In the genomic region with DNA sequence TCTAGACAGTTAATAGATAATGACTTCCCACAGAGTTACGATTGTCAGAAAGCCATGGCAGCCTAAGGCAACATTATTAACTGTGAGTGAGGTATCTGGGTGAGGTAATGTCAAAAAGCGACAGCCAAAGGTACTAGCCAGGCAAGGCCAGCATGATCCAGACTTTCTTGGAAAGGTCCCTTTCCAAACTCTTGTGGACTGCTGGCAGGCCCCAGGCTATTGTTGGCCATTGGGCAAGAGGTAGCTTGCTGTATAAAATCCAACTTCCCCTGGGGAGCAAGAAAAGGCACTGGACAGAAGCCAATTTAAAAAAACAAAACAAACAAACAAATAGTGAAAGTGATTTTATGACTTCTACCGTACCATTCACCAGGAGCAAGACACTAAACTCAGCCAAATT, we compare ENCODE assay signal across 29 mouse cellular contexts. TPM values are rescaled to one million over a fixed set of nuclear protein-coding genes. Genes with fewer than 3 reads are reported as not detected.
A peak's percentile ranks its signal among the peaks of the same experiment; 100 is the strongest.
DNase-seq lines count a peak whose midpoint lies in the region; ATAC-seq and TF ChIP-seq lines count a peak whose summit lies in the region.
"Had no signal": no experiment of that assay in that cellular context is flagged by ENCODE, and none has a peak within 500 bp of the region (broad histone marks: within the 10 kb centered on the region; RNA-seq: fewer than 3 reads in every experiment).

No protein-coding gene starts in this region.

- peaks cover 16% of the 10 kb centered on the region for H3K4me1 ChIP-seq in heart, embryonic 12.5 days (replicated peaks)
- no peaks in the 10 kb centered on the region for H3K4me1 ChIP-seq in liver, postnatal 0 days (ENCODE audit: insufficient read depth)
- no peaks in the 10 kb centered on the region for H3K4me1 ChIP-seq in limb, embryonic 10.5 days
- H3K4me1 ChIP-seq: midbrain, embryonic 15.5 days; neural tube, embryonic 15.5 days had no signal

- no peak overlapping the region for H3K4me2 ChIP-seq in heart, embryonic 12.5 days
- no peak overlapping the region for H3K4me2 ChIP-seq in liver, postnatal 0 days (ENCODE audit: low read depth, low read length)
- H3K4me2 ChIP-seq: embryonic facial prominence, embryonic 13.5 days; liver, embryonic 15.5 days; lung, embryonic 15.5 days; midbrain, embryonic 15.5 days; neural tube, embryonic 15.5 days had no signal

- 86% methylated on average over 3 of the region's 3 CpGs for WGBS in heart, embryonic 12.5 days
- 77% methylated on average over 3 of the region's 3 CpGs for WGBS in liver, postnatal 0 days (ENCODE audit: insufficient replicate concordance)
- WGBS in limb, embryonic 10.5 days = 84% methylated on average over 3 of the region's 3 CpGs

- ATAC-seq in heart, embryonic 12.5 days (ENCODE audit: insufficient number of reproducible peaks, low FRiP score) = no peak
- peak; percentile 49; the same call in 1 of the 2 replicates for ATAC-seq in liver, postnatal 0 days
- ATAC-seq: activated CD4-positive, CD25-positive, alpha-beta regulatory T cell, adult 4 months; CD4-positive, CD25-positive, alpha-beta regulatory T cell, adult 4 months; forebrain, embryonic 16.5 days; hindbrain, embryonic 16.5 days; midbrain, embryonic 15.5 days had no signal

- H3K27ac ChIP-seq in heart, embryonic 12.5 days (ENCODE audit: poor library complexity, severe bottlenecking) = no peak overlapping the region
- H3K27ac ChIP-seq in liver, postnatal 0 days (ENCODE audit: low read depth) = no peak overlapping the region
- H3K27ac ChIP-seq in limb, embryonic 10.5 days = no peak overlapping the region
- H3K27ac ChIP-seq: embryonic facial prominence, embryonic 13.5 days; heart, adult 2 months; layer of hippocampus, adult 2 months; liver, embryonic 15.5 days; lung, embryonic 15.5 days; midbrain, embryonic 10.5 days; midbrain, embryonic 15.5 days; neural tube, embryonic 15.5 days; stomach, postnatal 0 days had no signal

- intact Hi-C loops in gastrocnemius, postnatal 14 days (cut with DNase I; ENCODE audit: low total_unique reads) = no loop called here
- intact Hi-C loops in heart, postnatal 36 days (cut with DNase I) = no loop called here

- no peak for TF ChIP-seq EP300 in liver, postnatal 0 days (IDR thresholded peaks at IDR 0.05; ENCODE audit: low read depth)

- peak; percentile 18 for DNase-seq in gastrocnemius, postnatal 25 days
- DNase-seq in gastrocnemius, postnatal 14 days = no peak
- peak; percentile 13 to 26 for DNase-seq in heart, postnatal 36 days
- DNase-seq in liver, postnatal 0 days = no peak
- DNase-seq in liver = no peak
- no peak for DNase-seq in limb, embryonic 10.5 days (ENCODE audit: low spot score)
- DNase-seq: adrenal gland, postnatal 25 days; cerebellum, adult 18-20 months; cerebellum, postnatal 10 days; gastrocnemius, postnatal 10 days; kidney, postnatal 10 days; retina, postnatal 1 day; right cerebral cortex, postnatal 25 days; thymus, adult 18-20 months; thymus, postnatal 36 days had no signal

- H3K27me3 ChIP-seq in heart, embryonic 12.5 days (replicated peaks) = no peaks in the 10 kb centered on the region
- H3K27me3 ChIP-seq in liver, postnatal 0 days (ENCODE audit: insufficient read depth, low read length) = no peaks in the 10 kb centered on the region
- H3K27me3 ChIP-seq in limb, embryonic 10.5 days (ENCODE audit: low read depth, poor library complexity, severe bottlenecking) = no peaks in the 10 kb centered on the region
- H3K27me3 ChIP-seq: embryonic facial prominence, embryonic 13.5 days; liver, embryonic 15.5 days; lung, embryonic 15.5 days; midbrain, embryonic 15.5 days; neural tube, embryonic 15.5 days had no signal

- TF ChIP-seq CTCF in liver, postnatal 0 days (IDR thresholded peaks at IDR 0.05; ENCODE audit: low read depth) = no peak

- H3K4me3 ChIP-seq in heart, embryonic 12.5 days = no peak overlapping the region
- no peak overlapping the region for H3K4me3 ChIP-seq in liver, postnatal 0 days (ENCODE audit: low read depth, low read length)
- no peak overlapping the region for H3K4me3 ChIP-seq in limb, embryonic 10.5 days
- H3K4me3 ChIP-seq: embryonic facial prominence, embryonic 13.5 days; heart, adult 2 months; layer of hippocampus, adult 2 months; liver, embryonic 15.5 days; lung, embryonic 15.5 days; midbrain, embryonic 10.5 days; midbrain, embryonic 15.5 days; neural tube, embryonic 15.5 days had no signal

- no peaks in the 10 kb centered on the region for H3K9me3 ChIP-seq in heart, embryonic 12.5 days (replicated peaks)
- H3K9me3 ChIP-seq in liver, postnatal 0 days (ENCODE audit: low read length) = no peaks in the 10 kb centered on the region
- H3K9me3 ChIP-seq in limb, embryonic 10.5 days (replicated peaks) = no peaks in the 10 kb centered on the region
- H3K9me3 ChIP-seq: embryonic facial prominence, embryonic 13.5 days; liver, embryonic 15.5 days; lung, embryonic 15.5 days; midbrain, embryonic 10.5 days; midbrain, embryonic 15.5 days; neural tube, embryonic 15.5 days had no signal

- no peak overlapping the region for H3K9ac ChIP-seq in heart, embryonic 12.5 days
- H3K9ac ChIP-seq in liver, postnatal 0 days (replicated peaks) = no peak overlapping the region
- H3K9ac ChIP-seq: embryonic facial prominence, embryonic 13.5 days; liver, embryonic 15.5 days; lung, embryonic 15.5 days; midbrain, embryonic 15.5 days; neural tube, embryonic 15.5 days had no signal

- peaks cover 69% of the 10 kb centered on the region for H3K36me3 ChIP-seq in heart, embryonic 12.5 days
- peaks cover 19% of the 10 kb centered on the region for H3K36me3 ChIP-seq in liver, postnatal 0 days (replicated peaks; ENCODE audit: insufficient read depth, low read length)
- peaks cover 87% of the 10 kb centered on the region for H3K36me3 ChIP-seq in limb, embryonic 10.5 days

RNA-seq across cellular contexts. Expression of gene Rtraf, which starts 16.3 kb away (rescaled TPM):
- 10 to 100 TPM; 67.2 to 70.5 TPM for total RNA-seq in gastrocnemius, postnatal 25 days (2021)
- 10 to 100 TPM; 68.0 to 70.2 TPM for total RNA-seq in gastrocnemius, postnatal 14 days (2021)
- total RNA-seq in heart, postnatal 36 days (2021) = 10 to 100 TPM; 71.0 to 75.8 TPM
- polyA plus RNA-seq in heart, embryonic 12.5 days (2016; fragmentation: Nextera tagmentation; extraction: Ambion mirVana) = 184 and 193 TPM in 2 replicates
- polyA plus RNA-seq in liver, postnatal 0 days (2015; fragmentation: Nextera tagmentation; extraction: Ambion mirVana) = 100 and 106 TPM in 2 replicates
- polyA plus RNA-seq in limb, embryonic 10.5 days (2016; fragmentation: Nextera tagmentation; extraction: Ambion mirVana) = 228 and 232 TPM in 2 replicates

RNA-seq across cellular contexts. Expression of gene Nid2, which starts 56.3 kb away (rescaled TPM):
- 10 to 100 TPM; 13.5 to 14.9 TPM for total RNA-seq in gastrocnemius, postnatal 25 days (2021)
- 10 to 100 TPM; 46.5 to 62.5 TPM for total RNA-seq in gastrocnemius, postnatal 14 days (2021)
- total RNA-seq in heart, postnatal 36 days (2021) = 10 to 100 TPM; 35.0 to 36.3 TPM
- 204 and 208 TPM in 2 replicates for polyA plus RNA-seq in heart, embryonic 12.5 days (2016; fragmentation: Nextera tagmentation; extraction: Ambion mirVana)
- polyA plus RNA-seq in liver, postnatal 0 days (2015; fragmentation: Nextera tagmentation; extraction: Ambion mirVana) = 4.9 and 5.9 TPM in 2 replicates
- 98.5 TPM in 2 replicates for polyA plus RNA-seq in limb, embryonic 10.5 days (2016; fragmentation: Nextera tagmentation; extraction: Ambion mirVana)

Comparison
In these comparisons a context has a peak if more than half of its experiments do, and no peak if none do; other contexts are left out.
1. DNase-seq: peak in gastrocnemius, postnatal 25 days (single experiment) and heart, postnatal 36 days (2 of 2); none in gastrocnemius, postnatal 14 days (single experiment), liver, postnatal 0 days (single experiment), liver (single experiment) and limb, embryonic 10.5 days (single experiment).